Mouse (Mus musculus): ENCODE results near the gene Lep.

The Lep gene

DNA sequence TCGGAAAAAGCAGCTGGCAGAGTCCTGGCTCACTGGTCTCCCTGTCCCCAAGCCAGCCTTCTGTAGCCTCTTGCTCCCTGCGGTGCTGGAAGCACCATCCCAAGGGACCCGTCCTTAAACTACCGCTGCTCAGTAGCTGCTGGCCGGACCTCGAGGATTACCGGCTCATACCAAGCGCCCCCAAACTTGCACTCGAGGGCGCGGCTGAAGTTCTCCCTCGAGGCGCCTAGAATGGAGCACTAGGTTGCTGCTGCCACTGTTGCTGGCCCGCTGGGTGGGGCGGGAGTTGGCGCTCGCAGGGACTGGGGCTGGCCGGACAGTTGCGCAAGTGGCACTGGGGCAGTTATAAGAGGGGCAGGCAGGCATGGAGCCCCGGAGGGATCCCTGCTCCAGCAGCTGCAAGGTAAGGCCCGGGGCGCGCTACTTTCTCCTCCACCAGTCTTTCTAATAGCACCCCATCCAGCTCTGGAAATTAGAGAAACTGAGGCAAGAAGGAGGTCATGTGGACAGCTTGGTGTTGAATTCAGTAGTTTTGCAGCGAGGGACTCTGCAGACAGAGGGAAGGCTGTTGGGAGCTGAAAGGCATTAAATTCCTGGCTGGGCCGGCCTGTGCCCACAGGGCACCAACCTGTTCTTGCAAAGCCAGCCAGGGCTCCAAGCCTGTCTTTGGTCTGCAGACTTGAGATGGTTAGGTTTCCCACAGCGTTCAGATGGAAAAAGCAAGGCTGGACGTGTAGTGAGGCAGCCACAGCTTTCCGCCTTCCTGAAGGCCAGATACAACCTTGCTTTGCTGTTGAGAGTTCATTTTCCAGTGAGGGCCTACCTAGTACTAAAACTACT is at the start of gene Lep:
Lep (plus strand) TSS at position 375 of the 840 bp plus-strand sequence.
- no peak for DNase-seq (ENCODE audit: low spot score in 2 of 2)

DNA sequence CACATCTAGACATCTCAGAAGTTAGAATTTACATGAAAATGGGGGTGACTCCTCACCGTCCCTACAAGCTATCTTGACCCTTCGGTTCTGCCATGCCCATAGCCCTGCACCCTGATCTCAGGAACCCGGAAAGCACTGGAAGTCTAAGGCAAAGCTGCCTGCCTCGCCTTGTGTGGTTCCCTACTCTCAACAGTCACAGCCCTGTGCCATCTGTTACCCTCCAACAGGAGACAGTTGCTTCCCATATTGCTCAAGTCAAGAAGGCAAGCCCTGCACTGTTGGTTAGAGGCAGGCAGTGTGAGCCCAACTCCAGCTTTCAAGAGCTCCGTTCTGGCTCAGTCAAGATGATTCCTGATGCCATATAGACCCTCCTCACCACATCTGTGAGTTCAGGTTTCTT is 48.4 kb upstream of the Lep start:
- no peak for DNase-seq (ENCODE audit: low spot score in 2 of 2)

- no peak for DNase-seq (ENCODE audit: low spot score in 2 of 2)
Measured at GRCm38 (mm10) chr6:29013216-29013615, 46.8 kb upstream of the Lep start.

GRCm38 (mm10) chr6:29016891-29017412 is 43.1 kb upstream of the Lep start:
- no peak for DNase-seq (ENCODE audit: low spot score in 2 of 2)

DNA sequence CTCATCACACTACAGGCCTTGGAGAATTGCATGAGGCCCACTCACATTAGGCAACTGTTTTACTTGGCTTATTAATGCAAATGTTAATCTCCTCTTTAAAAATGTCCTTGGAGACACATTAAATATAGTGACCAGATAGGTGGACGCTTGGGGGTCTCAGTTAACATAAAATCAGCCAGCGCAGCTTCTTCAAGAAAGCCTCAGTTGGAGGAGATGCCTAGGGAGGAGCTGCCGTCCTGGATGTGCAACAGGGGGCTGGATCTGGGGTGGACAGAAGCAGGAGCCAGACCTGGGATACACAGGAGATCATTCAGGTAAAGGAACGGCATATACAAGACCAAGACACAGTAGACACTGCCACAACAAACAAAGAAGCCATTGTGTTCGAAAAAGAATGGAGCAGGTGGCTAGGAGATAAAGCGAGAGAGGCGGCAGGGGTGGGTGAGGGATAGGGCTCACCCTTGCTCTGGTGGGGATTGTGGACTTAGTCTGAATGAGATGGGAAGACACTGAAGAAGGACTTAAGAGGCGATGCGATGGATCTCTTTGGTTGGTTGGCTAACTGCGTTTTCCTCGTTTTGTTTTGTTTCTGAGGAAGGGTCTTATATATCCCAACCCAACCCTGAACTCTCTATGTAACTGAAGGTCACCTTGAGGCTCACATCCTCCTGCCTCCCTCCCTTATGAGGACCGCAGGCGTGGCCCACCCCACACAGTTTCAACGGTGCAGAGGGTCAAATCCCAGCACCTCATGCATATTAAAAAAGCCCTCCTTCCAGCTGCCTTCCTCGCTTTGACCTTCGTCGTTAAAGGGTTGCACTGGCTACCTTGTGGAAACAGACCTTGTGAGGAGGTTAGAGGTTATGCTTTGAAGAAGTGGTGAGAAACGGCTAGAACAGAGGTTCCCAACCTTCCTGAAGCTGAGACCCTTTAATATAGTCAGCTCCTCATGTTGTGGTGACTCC is 40.0 kb upstream of the Lep start:
- DNase-seq (ENCODE audit: low spot score in 2 of 2): no peak

- no peak for DNase-seq (ENCODE audit: low spot score in 2 of 2)
Measured at GRCm38 (mm10) chr6:29020937-29021336, 39.1 kb upstream of the Lep start.

- DNase-seq (ENCODE audit: low spot score in 2 of 2): no peak
Measured at GRCm38 (mm10) chr6:29021501-29021900, 38.5 kb upstream of the Lep start.

- DNase-seq (ENCODE audit: low spot score in 2 of 2): no peak
Measured at GRCm38 (mm10) chr6:29022115-29022514, 37.9 kb upstream of the Lep start.

- peak in 1 of 2 experiments; percentile 61 for DNase-seq (ENCODE audit: low spot score in 2 of 2)
Measured at GRCm38 (mm10) chr6:29023206-29023967, 36.6 kb upstream of the Lep start.

DNA sequence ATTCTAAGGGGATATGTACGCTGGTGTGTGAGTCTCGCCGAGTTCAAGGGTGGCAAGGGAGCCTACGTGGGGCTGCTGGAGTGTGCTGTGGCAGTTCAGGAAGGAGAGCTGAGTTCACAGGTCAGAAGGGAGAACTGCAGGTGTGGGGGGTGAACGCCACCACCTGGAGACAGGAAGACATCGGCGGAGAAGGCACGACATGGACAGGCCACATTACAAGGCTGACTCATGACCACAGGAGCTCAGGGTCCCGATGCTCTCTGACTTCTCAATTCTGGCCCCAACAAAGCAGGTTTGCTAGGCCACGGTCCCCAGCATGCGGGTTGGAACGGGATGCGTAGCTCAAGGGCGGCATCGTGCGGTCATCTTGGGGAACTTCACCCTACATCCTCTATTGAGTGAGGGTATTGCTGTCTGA is 36.0 kb upstream of the Lep start:
- DNase-seq (ENCODE audit: low spot score in 2 of 2): peak; percentile 36 to 71

- no peak for DNase-seq (ENCODE audit: low spot score in 2 of 2)
Measured at GRCm38 (mm10) chr6:29025796-29026482, 34.1 kb upstream of the Lep start.

DNA sequence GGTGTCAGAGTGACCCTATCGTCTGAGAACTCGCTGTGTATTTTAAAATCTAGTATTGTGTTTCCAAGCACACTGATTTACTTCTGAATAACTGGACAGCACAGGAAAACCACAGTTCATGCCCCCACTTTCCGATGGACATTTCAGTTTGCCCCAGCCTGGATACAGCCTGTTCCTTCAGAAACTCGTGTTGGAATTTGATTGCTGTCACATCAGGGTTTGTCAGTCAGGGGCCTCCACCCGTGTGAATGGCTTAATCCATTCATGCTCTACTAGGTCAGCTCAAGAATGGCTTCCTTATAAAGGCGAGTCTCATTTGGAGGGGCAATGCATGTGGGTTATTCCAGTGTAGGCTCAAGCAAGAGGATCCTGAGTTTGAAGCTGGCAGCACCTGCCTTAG is 33.3 kb upstream of the Lep start:
- DNase-seq (ENCODE audit: low spot score in 2 of 2): no peak

- no peak for DNase-seq (ENCODE audit: low spot score in 2 of 2)
Measured at GRCm38 (mm10) chr6:29028129-29028528, 31.9 kb upstream of the Lep start.

DNA sequence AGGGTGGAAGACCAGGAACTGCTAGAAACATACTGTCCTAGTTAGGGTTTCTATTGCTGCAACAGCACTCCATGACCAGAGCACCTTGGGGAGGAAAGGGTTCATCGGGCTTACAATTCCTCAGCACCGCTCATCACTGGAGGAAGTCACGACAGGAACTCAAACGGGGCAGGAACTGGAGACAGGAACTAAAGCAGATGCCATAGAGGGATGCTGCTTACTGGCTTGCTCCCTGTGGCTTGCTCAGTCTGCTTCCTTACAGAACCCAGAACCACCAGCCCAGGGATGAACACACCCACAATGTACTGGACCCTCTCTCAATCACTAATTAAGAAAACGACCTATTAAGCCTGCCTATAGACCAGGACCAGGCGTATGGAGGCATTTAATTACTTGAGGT is 30.5 kb upstream of the Lep start:
- no peak for DNase-seq (ENCODE audit: low spot score in 2 of 2)

DNA sequence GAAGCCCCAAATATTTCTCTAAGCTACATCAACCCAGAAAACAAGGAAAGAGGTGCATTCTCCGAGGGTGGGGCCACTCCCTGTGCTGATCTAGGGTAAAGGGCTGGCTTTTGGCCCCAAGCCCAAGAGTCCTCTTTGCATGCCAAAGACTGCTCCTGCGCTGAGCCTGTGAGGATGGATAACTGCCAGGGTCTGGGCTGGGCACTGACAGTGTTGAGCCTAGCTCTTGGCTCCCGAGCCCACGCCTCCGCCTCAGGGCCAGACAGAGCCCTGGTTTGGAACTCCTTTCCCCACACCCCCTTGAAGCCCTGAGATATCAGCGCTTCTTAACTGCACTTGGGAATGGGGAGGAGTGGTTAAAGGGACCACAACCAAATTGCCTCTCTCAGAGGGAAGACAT is 28.8 kb upstream of the Lep start:
- no peak for DNase-seq (ENCODE audit: low spot score in 2 of 2)

DNA sequence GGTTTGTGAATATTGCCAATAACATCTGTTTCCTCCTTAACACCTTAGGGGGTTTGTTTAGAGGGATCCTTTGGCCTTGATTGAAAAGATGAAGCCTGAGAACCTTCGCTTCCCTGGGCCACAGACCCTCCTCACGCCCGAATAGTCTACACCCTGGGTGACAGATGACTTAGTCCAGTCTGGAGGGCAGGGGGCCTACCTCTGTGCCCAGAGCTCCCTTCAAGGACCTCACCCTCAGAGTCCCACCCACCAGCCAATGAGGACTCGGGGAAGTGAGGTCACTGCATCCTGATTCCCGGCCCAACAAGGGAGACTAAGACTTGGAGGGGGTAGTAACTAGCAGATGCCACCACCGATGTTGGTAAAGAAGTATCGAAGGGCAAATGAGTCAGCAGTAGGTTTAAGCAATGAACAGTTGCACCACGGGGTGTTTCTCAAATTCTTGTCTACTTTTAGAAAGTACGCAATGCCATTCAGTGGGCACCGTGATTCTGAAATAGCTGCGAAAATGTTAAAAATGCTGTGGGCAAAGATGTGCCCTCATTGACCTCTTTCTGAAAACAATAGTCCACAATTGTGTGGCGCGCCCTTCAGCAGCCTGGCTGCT is 28.2 kb upstream of the Lep start:
- DNase-seq (ENCODE audit: low spot score in 2 of 2): no peak

DNA sequence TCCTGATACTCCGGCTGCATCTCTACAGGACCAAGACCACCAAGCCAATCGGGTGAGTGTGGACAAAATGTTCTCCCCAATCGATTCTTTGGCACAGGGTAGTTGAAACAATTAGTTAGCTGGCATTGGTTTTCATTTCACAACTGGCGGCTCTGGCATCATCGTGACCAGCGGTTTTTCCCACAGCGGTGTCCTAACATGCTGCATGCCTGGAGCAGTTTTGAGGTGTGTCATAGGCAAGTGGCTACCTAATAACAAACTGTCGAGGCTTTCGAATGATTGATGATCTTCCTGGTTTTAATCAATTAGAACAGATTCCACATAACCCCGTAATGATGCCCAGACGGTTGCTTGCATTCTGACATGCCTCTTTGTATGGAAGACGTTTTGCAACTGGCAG is 27.6 kb upstream of the Lep start:
- DNase-seq (ENCODE audit: low spot score in 2 of 2): no peak

DNA sequence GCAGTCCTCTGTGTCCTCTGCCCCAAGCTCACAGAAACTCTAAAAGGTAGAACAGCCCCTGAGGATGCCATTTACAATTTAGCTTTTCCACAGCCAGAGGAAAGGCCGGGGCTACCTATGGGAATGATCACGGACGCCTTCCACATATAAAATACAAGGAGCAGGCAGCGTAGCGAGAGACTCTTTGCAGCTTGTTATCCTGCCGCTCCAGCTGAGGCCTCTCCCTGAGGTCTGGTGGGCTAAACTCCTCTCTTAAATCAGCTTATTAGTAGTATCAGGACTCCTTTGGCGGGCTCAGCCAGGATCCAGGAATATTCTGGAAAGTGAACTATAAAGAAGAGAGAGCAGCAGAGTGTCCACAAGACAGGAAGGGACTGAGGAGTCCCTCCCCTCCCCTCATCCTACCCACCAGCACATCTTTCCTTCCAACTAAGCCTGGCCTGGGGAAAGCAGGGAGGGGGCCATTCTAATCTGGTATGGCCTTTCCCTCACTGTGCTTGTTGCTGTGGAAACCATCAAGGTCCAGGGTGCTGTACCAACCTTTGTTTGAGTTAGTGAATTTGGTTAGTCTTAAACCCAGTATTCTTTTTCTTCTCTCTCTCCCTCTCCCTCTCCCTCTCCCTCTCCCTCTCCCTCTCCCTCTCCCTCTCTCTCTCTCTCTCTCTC is 25.9 kb upstream of the Lep start:
- no peak for DNase-seq (ENCODE audit: low spot score in 2 of 2)

DNA sequence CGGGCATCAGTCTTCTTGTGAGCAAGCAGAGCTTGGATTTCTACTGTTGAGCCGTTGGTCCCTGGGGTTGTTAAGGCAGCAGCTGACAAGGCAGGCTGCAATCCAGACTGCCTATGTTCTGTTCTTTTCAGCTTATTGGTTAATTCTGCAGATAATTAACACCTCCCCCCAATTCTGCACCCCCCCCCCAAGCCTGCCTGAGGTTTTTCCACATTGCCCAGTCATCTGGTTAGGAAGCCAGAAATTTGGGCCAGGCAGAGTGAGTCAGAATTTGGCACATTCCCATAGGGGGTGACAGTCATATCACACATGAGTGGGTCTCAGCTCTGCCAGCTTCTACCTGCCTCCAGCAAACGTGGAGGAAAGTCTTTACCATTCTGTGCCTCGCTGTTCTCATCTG is 23.3 kb upstream of the Lep start:
- no peak for DNase-seq (ENCODE audit: low spot score in 2 of 2)

DNA sequence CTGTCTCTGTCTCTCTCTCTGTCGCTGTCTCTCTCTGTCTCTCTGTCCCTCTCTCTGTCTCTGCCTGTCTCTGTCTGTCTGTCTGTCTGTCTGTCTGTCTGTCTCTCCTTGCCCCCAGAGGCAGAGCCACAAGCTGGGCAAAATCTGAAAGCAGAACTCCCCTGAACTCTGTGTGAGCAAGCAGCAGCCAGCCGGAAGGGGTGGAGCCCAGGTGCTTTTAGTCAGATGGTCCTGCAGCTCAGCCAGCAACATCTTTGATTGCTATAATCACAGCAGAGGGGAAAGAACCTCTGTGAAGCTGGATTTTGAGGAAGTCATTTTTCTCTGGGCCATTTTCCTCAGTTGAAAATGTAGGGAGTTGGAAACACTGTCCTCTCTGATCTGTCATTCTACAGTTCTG is 19.8 kb upstream of the Lep start:
- DNase-seq (ENCODE audit: low spot score in 2 of 2): no peak

All from spleen, postnatal 10 days (tissue).